Mouse (Mus musculus) kidney, embryonic 14.5 days (tissue): ENCODE results near the gene Sypl2. TPM values are rescaled to one million over a fixed set of nuclear protein-coding genes. Genes with fewer than 3 reads are reported as not detected.

Experiments used
- ATAC-seq: fragments of 200-750 bp; cut with Nextera tagmentation; 2 replicates; pipeline ENCODE4 v1.8.0; 2017; ENCODE audit warnings: moderate number of reproducible peaks, mild to moderate bottlenecking, moderate TSS enrichment, moderate library complexity; ENCODE audit not compliant: low FRiP score, low TSS enrichment
- H3K27ac ChIP-seq: fragments of 300-500 bp; sonication (generic); 2 replicates; pipeline ENCODE4 v1.5.1; 2014; ENCODE audit warnings: low read depth, mild to moderate bottlenecking, low read length, moderate library complexity, mixed read lengths
- H3K27me3 ChIP-seq: fragments of 300-500 bp; sonication (generic); 2 replicates; pipeline ENCODE4 v1.6.1; 2014; ENCODE audit warnings: mild to moderate bottlenecking, low read length; ENCODE audit not compliant: control insufficient read depth, insufficient read depth
- H3K36me3 ChIP-seq: fragments of 300-500 bp; sonication (generic); 2 replicates; pipeline ENCODE4 v1.6.1; 2014; ENCODE audit warnings: low read length, mixed read lengths; ENCODE audit not compliant: control insufficient read depth, insufficient read depth
- H3K4me1 ChIP-seq: fragments of 300-500 bp; sonication (generic); 2 replicates; pipeline ENCODE4 v1.6.1; 2014; ENCODE audit warnings: low read length, mixed read lengths; ENCODE audit not compliant: control insufficient read depth, insufficient read depth
- H3K4me2 ChIP-seq: fragments of 300-500 bp; sonication (generic); replicated peaks from 2 replicates; pipeline ENCODE4 v1.6.1; 2014; ENCODE audit warnings: low read depth, mild to moderate bottlenecking, low read length
- H3K4me3 ChIP-seq: fragments of 300-500 bp; sonication (generic); 2 replicates; pipeline ENCODE4 v1.5.1; 2014; ENCODE audit warnings: mild to moderate bottlenecking, low read length
- H3K9ac ChIP-seq: fragments of 300-500 bp; sonication (generic); 2 replicates; pipeline ENCODE4 v1.6.1; 2014; ENCODE audit warnings: low read depth, mild to moderate bottlenecking, low read length, moderate library complexity
- H3K9me3 ChIP-seq: fragments of 300-500 bp; sonication (generic); 2 replicates; pipeline ENCODE4 v1.6.1; 2016; ENCODE audit warnings: low read length; ENCODE audit not compliant: control insufficient read depth
- WGBS: fragments of 180-500 bp; shearing (Covaris S2); extraction: QIAGEN DNeasy Blood & Tissue Kit; methylation state at CpG from one replicate; pipeline ENCODE4 v1.1.7; 2014; 5-methylcytosine and 5-hydroxymethylcytosine counted together
- polyA plus RNA-seq: library from polyadenylated mRNA; unstranded; fragments of >200 nt; fragmentation: Nextera tagmentation; extraction: Ambion mirVana; gene quantifications from 2 replicates; pipeline ENCODE4 v1.2.1, GENCODE M21; 2014

Sypl2 gene
- polyA plus RNA-seq, 1 experiment from 2014 or later, result 4.7 TPM

- peak overlapping the region; percentile 53; the same call in 1 of the 2 replicates for H3K4me3 ChIP-seq
- H3K4me2 ChIP-seq, result peak overlapping the region; percentile 80
- H3K27ac ChIP-seq, result no peak overlapping the region
- 62% methylated on average over 2 of the region's 2 CpGs for WGBS
- H3K27me3 ChIP-seq, result peaks cover 24% of the 10 kb centered on the region
- H3K36me3 ChIP-seq, result no peaks in the 10 kb centered on the region
- peaks cover 4% of the 10 kb centered on the region; the same call in 1 of the 2 replicates for H3K4me1 ChIP-seq
- ATAC-seq, result no peak
- H3K9ac ChIP-seq, result no peak overlapping the region
- H3K9me3 ChIP-seq, result no peaks in the 10 kb centered on the region
Observed at GRCm38 (mm10) chr3:108227521-108227920, 1.1 kb upstream of the Sypl2 start.

GRCm38 (mm10) chr3:108225711-108226557 is 514 bp downstream of the Sypl2 start:
- WGBS, result 2% methylated on average over 59 of the region's 67 CpGs
- H3K4me3 ChIP-seq, result peak overlapping the region; percentile 53
- H3K4me2 ChIP-seq, result peak overlapping the region; percentile 80
- H3K9ac ChIP-seq, result peak overlapping the region; percentile 56
- H3K4me1 ChIP-seq, result peaks cover 4% of the 10 kb centered on the region; the same call in 1 of the 2 replicates
- H3K27ac ChIP-seq, result 0 out of 2 replicates have a peak overlapping the region, but pooled peaks have one; percentile 13
- H3K9me3 ChIP-seq, result no peaks in the 10 kb centered on the region
- H3K36me3 ChIP-seq, result no peaks in the 10 kb centered on the region
- ATAC-seq, result peak; percentile 83
- H3K27me3 ChIP-seq, result peaks cover 24% of the 10 kb centered on the region

GRCm38 (mm10) chr3:108220661-108221060 is 5.8 kb downstream of the Sypl2 start:
- Histone ChIP-seq H3K36me3 (no peaks in the 10 kb centered on the region), H3K4me2 (no peak overlapping the region), H3K9ac (no peak overlapping the region), H3K4me1 (no peaks in the 10 kb centered on the region; the same call in 1 of the 2 replicates), H3K9me3 (no peaks in the 10 kb centered on the region), H3K27me3 (peaks cover 6% of the 10 kb centered on the region), H3K4me3 (no peak overlapping the region), H3K27ac (no peak overlapping the region)
- no peak for ATAC-seq
- 74% methylated on average over 3 of the region's 3 CpGs for WGBS

GRCm38 (mm10) chr3:108214734-108215133 is 11.7 kb downstream of the Sypl2 start:
- no peaks in the 10 kb centered on the region for H3K9me3 ChIP-seq
- H3K27me3 ChIP-seq, result no peaks in the 10 kb centered on the region
- 13% methylated on average over 5 of the region's 5 CpGs for WGBS
- H3K27ac ChIP-seq, result no peak overlapping the region
- no peak overlapping the region for H3K4me3 ChIP-seq
- H3K4me1 ChIP-seq, result no peaks in the 10 kb centered on the region
- H3K9ac ChIP-seq, result no peak overlapping the region
- H3K4me2 ChIP-seq, result no peak overlapping the region
- ATAC-seq, result no peak
- H3K36me3 ChIP-seq, result no peaks in the 10 kb centered on the region

- ATAC-seq, result no peak
- Histone ChIP-seq H3K9me3 (no peaks in the 10 kb centered on the region), H3K36me3 (peaks cover 5% of the 10 kb centered on the region; the same call in 1 of the 2 replicates), H3K4me1 (peaks cover 13% of the 10 kb centered on the region), H3K9ac (no peak overlapping the region), H3K27me3 (no peaks in the 10 kb centered on the region), H3K27ac (no peak overlapping the region), H3K4me3 (no peak overlapping the region), H3K4me2 (no peak overlapping the region)
- 76% methylated on average over 8 of the region's 8 CpGs for WGBS
Observed at GRCm38 (mm10) chr3:108212406-108212805, 14.0 kb downstream of the Sypl2 start.

GRCm38 (mm10) chr3:108211845-108212244 is 14.6 kb downstream of the Sypl2 start:
- H3K9me3 ChIP-seq, result no peaks in the 10 kb centered on the region
- H3K4me3 ChIP-seq, result no peak overlapping the region
- peaks cover 10% of the 10 kb centered on the region for H3K36me3 ChIP-seq
- H3K4me1 ChIP-seq, result peaks cover 13% of the 10 kb centered on the region
- H3K27ac ChIP-seq, result no peak overlapping the region
- no peak overlapping the region for H3K4me2 ChIP-seq
- H3K27me3 ChIP-seq, result no peaks in the 10 kb centered on the region
- no peak overlapping the region for H3K9ac ChIP-seq
- 66% methylated on average over 6 of the region's 6 CpGs for WGBS
- no peak for ATAC-seq

GRCm38 (mm10) chr3:108210771-108211139 is 15.7 kb downstream of the Sypl2 start, which contains the start of gene Atxn7l2:
Atxn7l2 (minus strand) TSS chr3:108210934.
- ATAC-seq, result peak; percentile 85
- H3K4me1 ChIP-seq, result peaks cover 13% of the 10 kb centered on the region
- peak within 1 kb of the TSS; percentile 53 for H3K27ac ChIP-seq
- WGBS, result 1% methylated on average over 14 of the region's 14 CpGs
- H3K9me3 ChIP-seq, result no peaks in the 10 kb centered on the region
- H3K4me3 ChIP-seq, result peak within 1 kb of the TSS; percentile 53
- H3K9ac ChIP-seq, result peak within 1 kb of the TSS; percentile 58
- H3K36me3 ChIP-seq, result peaks cover 21% of the 10 kb centered on the region
- H3K4me2 ChIP-seq, result peak within 1 kb of the TSS; percentile 83
- H3K27me3 ChIP-seq, result no peaks in the 10 kb centered on the region

GRCm38 (mm10) chr3:108209946-108210770 is 16.3 kb downstream of the Sypl2 start:
- Histone ChIP-seq H3K36me3 (peaks cover 27% of the 10 kb centered on the region), H3K4me1 (peaks cover 13% of the 10 kb centered on the region), H3K9ac (peak overlapping the region; percentile 58), H3K4me2 (peak overlapping the region; percentile 83), H3K27me3 (no peaks in the 10 kb centered on the region), H3K27ac (peak overlapping the region; percentile 53), H3K4me3 (peak overlapping the region; percentile 53), H3K9me3 (no peaks in the 10 kb centered on the region)
- WGBS, result under 1% methylated on average over 54 of the region's 72 CpGs
- ATAC-seq, result peak; percentile 94
